Mouse (Mus musculus) intestine, embryonic 16.5 days (tissue): ENCODE measurements around the gene Katna1. TPM values are rescaled to one million over a fixed set of nuclear protein-coding genes. Genes with fewer than 3 reads are reported as not detected.
A peak's percentile ranks its signal among the peaks of the same experiment; 100 is the strongest.

Source experiments
- ATAC-seq: fragments of 200-750 bp; cut with Nextera tagmentation; 2 replicates; pipeline ENCODE4 v1.8.0; 2017; ENCODE audit warnings: moderate TSS enrichment, moderate library complexity
- H3K27ac ChIP-seq: fragments of 300-500 bp; sonication (generic); 2 replicates; pipeline ENCODE4 v1.5.1; 2014; ENCODE audit warnings: mild to moderate bottlenecking, low read length
- H3K27me3 ChIP-seq: fragments of 300-500 bp; sonication (generic); replicated peaks from 2 replicates; pipeline ENCODE4 v1.6.1; 2014; ENCODE audit warnings: low read length, control low read depth, mixed read lengths; ENCODE audit not compliant: control insufficient read depth, insufficient read depth
- H3K36me3 ChIP-seq: fragments of 300-500 bp; sonication (generic); 2 replicates; pipeline ENCODE4 v1.6.1; 2014; ENCODE audit warnings: low read length, control low read depth; ENCODE audit not compliant: control insufficient read depth, insufficient read depth
- H3K4me1 ChIP-seq: fragments of 300-500 bp; sonication (generic); 2 replicates; pipeline ENCODE4 v1.6.1; 2014; ENCODE audit warnings: low read length, control low read depth, mixed read lengths; ENCODE audit not compliant: control insufficient read depth, insufficient read depth
- H3K4me2 ChIP-seq: fragments of 300-500 bp; sonication (generic); 2 replicates; pipeline ENCODE4 v1.6.1; 2014; ENCODE audit warnings: low read depth, low read length, control low read depth
- H3K4me3 ChIP-seq: fragments of 300-500 bp; sonication (generic); 2 replicates; pipeline ENCODE4 v1.5.1; 2014; ENCODE audit warnings: mild to moderate bottlenecking, low read length
- H3K9ac ChIP-seq: fragments of 300-500 bp; sonication (generic); 2 replicates; pipeline ENCODE4 v1.6.1; 2014; ENCODE audit warnings: low read depth, low read length
- H3K9me3 ChIP-seq: fragments of 300-500 bp; sonication (generic); 2 replicates; pipeline ENCODE4 v1.6.1; 2016; ENCODE audit warnings: low read length, control low read depth; ENCODE audit not compliant: control insufficient read depth
- WGBS: fragments of 180-500 bp; shearing (Covaris S2); extraction: QIAGEN DNeasy Blood & Tissue Kit; methylation state at CpG from one replicate; pipeline ENCODE4 v1.1.7; 2014; 5-methylcytosine and 5-hydroxymethylcytosine counted together
- polyA plus RNA-seq: library from polyadenylated mRNA; unstranded; fragments of >200 nt; fragmentation: Nextera tagmentation; extraction: Ambion mirVana; gene quantifications from 2 replicates; pipeline ENCODE4 v1.2.1, GENCODE M21; 2015

The Katna1 gene
- polyA plus RNA-seq, 1 experiment from 2014 or later, result 60.4 TPM

- Histone ChIP-seq H3K27me3 (no peaks in the 10 kb centered on the region), H3K9me3 (no peaks in the 10 kb centered on the region), H3K4me3 (no peak overlapping the region), H3K36me3 (peaks cover 15% of the 10 kb centered on the region; the same call in 1 of the 2 replicates), H3K27ac (no peak overlapping the region), H3K4me1 (no peaks in the 10 kb centered on the region), H3K4me2 (no peak overlapping the region), H3K9ac (no peak overlapping the region)
- peak; percentile 42; the same call in 1 of the 2 replicates for ATAC-seq
- 81% methylated on average over 4 of the region's 4 CpGs for WGBS
Measured at GRCm38 (mm10) chr10:7772346-7772745, 46.5 kb downstream of the Katna1 start.

GRCm38 (mm10) chr10:7772769-7773168 lies 47.0 kb downstream of the Katna1 start:
- Histone ChIP-seq H3K9ac (no peak overlapping the region), H3K27me3 (no peaks in the 10 kb centered on the region), H3K4me1 (no peaks in the 10 kb centered on the region), H3K4me3 (no peak overlapping the region), H3K27ac (no peak overlapping the region), H3K9me3 (no peaks in the 10 kb centered on the region), H3K4me2 (no peak overlapping the region), H3K36me3 (peaks cover 15% of the 10 kb centered on the region; the same call in 1 of the 2 replicates)
- WGBS, result 94% methylated on average over 1 of the region's 1 CpGs
- ATAC-seq, result no peak

- 0 out of 2 replicates have a peak, but pooled peaks cover 3% of the 10 kb centered on the region for H3K4me1 ChIP-seq
- no peak overlapping the region for H3K4me3 ChIP-seq
- no peak overlapping the region for H3K4me2 ChIP-seq
- H3K9ac ChIP-seq, result no peak overlapping the region
- no peaks in the 10 kb centered on the region for H3K9me3 ChIP-seq
- no peaks in the 10 kb centered on the region for H3K27me3 ChIP-seq
- peaks cover 15% of the 10 kb centered on the region; the same call in 1 of the 2 replicates for H3K36me3 ChIP-seq
- WGBS, result 90% methylated on average over 8 of the region's 8 CpGs
- ATAC-seq, result no peak
- H3K27ac ChIP-seq, result no peak overlapping the region
Measured at GRCm38 (mm10) chr10:7775421-7775820, 49.6 kb downstream of the Katna1 start.

GRCm38 (mm10) chr10:7778361-7778760 lies 52.6 kb downstream of the Katna1 start:
- Histone ChIP-seq H3K4me1 (0 out of 2 replicates have a peak, but pooled peaks cover 3% of the 10 kb centered on the region), H3K27me3 (no peaks in the 10 kb centered on the region), H3K4me2 (no peak overlapping the region), H3K27ac (no peak overlapping the region), H3K36me3 (peaks cover 8% of the 10 kb centered on the region; the same call in 1 of the 2 replicates), H3K9me3 (no peaks in the 10 kb centered on the region), H3K4me3 (no peak overlapping the region), H3K9ac (no peak overlapping the region)
- 95% methylated on average over 3 of the region's 3 CpGs for WGBS
- no peak for ATAC-seq

GRCm38 (mm10) chr10:7779751-7780237 lies 54.0 kb downstream of the Katna1 start:
- peak overlapping the region; percentile 74 for H3K4me2 ChIP-seq
- H3K36me3 ChIP-seq, result peaks cover 3% of the 10 kb centered on the region; the same call in 1 of the 2 replicates
- H3K4me1 ChIP-seq, result 0 out of 2 replicates have a peak, but pooled peaks cover 3% of the 10 kb centered on the region
- H3K27ac ChIP-seq, result no peak overlapping the region
- peak overlapping the region; percentile 99 for H3K4me3 ChIP-seq
- WGBS, result 19% methylated on average over 7 of the region's 7 CpGs
- no peaks in the 10 kb centered on the region for H3K27me3 ChIP-seq
- ATAC-seq, result no peak
- peak overlapping the region; percentile 89 for H3K9ac ChIP-seq
- no peaks in the 10 kb centered on the region for H3K9me3 ChIP-seq

GRCm38 (mm10) chr10:7780238-7781176 lies 54.7 kb downstream of the Katna1 start:
- Histone ChIP-seq H3K9me3 (no peaks in the 10 kb centered on the region), H3K27me3 (no peaks in the 10 kb centered on the region), H3K4me2 (peak overlapping the region; percentile 74), H3K9ac (peak overlapping the region; percentile 89), H3K27ac (peak overlapping the region; percentile 78), H3K4me3 (peak overlapping the region; percentile 99), H3K4me1 (0 out of 2 replicates have a peak, but pooled peaks cover 3% of the 10 kb centered on the region), H3K36me3 (no peaks in the 10 kb centered on the region)
- ATAC-seq, result peak; percentile 93
- WGBS, result under 1% methylated on average over 70 of the region's 77 CpGs

- peak; percentile 36 for ATAC-seq
- WGBS, result 50% methylated on average over 3 of the region's 3 CpGs
- peak overlapping the region; percentile 89; the same call in 1 of the 2 replicates for H3K9ac ChIP-seq
Measured at GRCm38 (mm10) chr10:7781214-7781613, 55.4 kb downstream of the Katna1 start.

GRCm38 (mm10) chr10:7787319-7787718 lies 61.5 kb downstream of the Katna1 start:
- H3K9ac ChIP-seq, result no peak overlapping the region
- peaks cover 3% of the 10 kb centered on the region; the same call in 1 of the 2 replicates for H3K4me1 ChIP-seq
- H3K27ac ChIP-seq, result no peak overlapping the region
- H3K4me3 ChIP-seq, result no peak overlapping the region
- WGBS, result 37% methylated on average over 2 of the region's 2 CpGs
- no peaks in the 10 kb centered on the region for H3K27me3 ChIP-seq
- H3K4me2 ChIP-seq, result no peak overlapping the region
- peak; percentile 92 for ATAC-seq
- H3K9me3 ChIP-seq, result no peaks in the 10 kb centered on the region
- H3K36me3 ChIP-seq, result no peaks in the 10 kb centered on the region

More at GRCm38 (mm10) chr10:7781214-7781613, 55.4 kb downstream of the Katna1 start:
- peak overlapping the region; percentile 74 for H3K4me2 ChIP-seq
- no peaks in the 10 kb centered on the region for H3K9me3 ChIP-seq
- H3K4me1 ChIP-seq, result peaks cover 3% of the 10 kb centered on the region; the same call in 1 of the 2 replicates
- H3K27ac ChIP-seq, result no peak overlapping the region
- no peaks in the 10 kb centered on the region for H3K27me3 ChIP-seq
- no peaks in the 10 kb centered on the region for H3K36me3 ChIP-seq
- H3K4me3 ChIP-seq, result peak overlapping the region; percentile 99

- 0% methylated on average over 10 of the region's 10 CpGs for WGBS
- H3K4me1 ChIP-seq, result peaks cover 13% of the 10 kb centered on the region
- no peaks in the 10 kb centered on the region for H3K9me3 ChIP-seq
- H3K9ac ChIP-seq, result peak overlapping the region; percentile 92
- H3K36me3 ChIP-seq, result 0 out of 2 replicates have a peak, but pooled peaks cover 4% of the 10 kb centered on the region
- H3K4me3 ChIP-seq, result peak overlapping the region; percentile 94
- peak; percentile 38 for ATAC-seq
- H3K27ac ChIP-seq, result peak overlapping the region; percentile 63
- peak overlapping the region; percentile 50 for H3K4me2 ChIP-seq
- H3K27me3 ChIP-seq, result no peaks in the 10 kb centered on the region
Measured at GRCm38 (mm10) chr10:7792254-7792750, 66.5 kb downstream of the Katna1 start.
